Mouse (Mus musculus): ENCODE results near the gene Limk1. TPM values are rescaled to one million over a fixed set of nuclear protein-coding genes. Genes with fewer than 3 reads are reported as not detected.

Gene Limk1
- total RNA-seq, 1 experiment from 2014 or later, result 5.1 TPM

GRCm38 (mm10) chr5:134607121-134607520 is 81.3 kb downstream of the Limk1 start:
- peak; percentile 91 for ATAC-seq (replicated peaks; ENCODE audit: insufficient number of reproducible peaks, low FRiP score, low TSS enrichment, poor library complexity, severe bottlenecking)

GRCm38 (mm10) chr5:134606314-134606713 is 82.1 kb downstream of the Limk1 start:
- no peak for ATAC-seq (replicated peaks; ENCODE audit: insufficient number of reproducible peaks, low FRiP score, low TSS enrichment, poor library complexity, severe bottlenecking)

Other genes starting within 250 kb of the Limk1 start
- 2.0 to 2.8 TPM (median 2.4 TPM) in 3 replicates for gene Gtf2ird1, start 231.9 kb downstream of the Limk1 start, total RNA-seq (2017)
- gene Clip2, start 136.2 kb downstream of the Limk1 start, total RNA-seq (2017), result 18.2 to 30.1 TPM (median 20.4 TPM) in 3 replicates
- gene Syna, start 128.4 kb downstream of the Limk1 start, total RNA-seq (2017), result not detected in 3 replicates
- 50.7 to 69.7 TPM (median 58.7 TPM) in 3 replicates for gene Rfc2, start 107.2 kb downstream of the Limk1 start, total RNA-seq (2017)
- gene Lat2, start 73.6 kb downstream of the Limk1 start, total RNA-seq (2017), result 191 to 217 TPM (median 196 TPM) in 3 replicates
- gene Eif4h, start 49.1 kb downstream of the Limk1 start, total RNA-seq (2017), result 260 to 269 TPM (median 265 TPM) in 3 replicates
- gene Eln, start 58.7 kb upstream of the Limk1 start, total RNA-seq (2017), result not detected in 3 replicates
- not detected in 3 replicates for gene Tmem270, start 218.1 kb upstream of the Limk1 start, total RNA-seq (2017)
- not detected in 3 replicates for gene Cldn13, start 226.9 kb upstream of the Limk1 start, total RNA-seq (2017)
- gene Mettl27, start 243.8 kb upstream of the Limk1 start, total RNA-seq (2017), result 1.3 to 1.6 TPM in 2 of 3 replicates, not detected in the other